ENCODE assay signal across 9 mouse cellular contexts in the genomic region with DNA sequence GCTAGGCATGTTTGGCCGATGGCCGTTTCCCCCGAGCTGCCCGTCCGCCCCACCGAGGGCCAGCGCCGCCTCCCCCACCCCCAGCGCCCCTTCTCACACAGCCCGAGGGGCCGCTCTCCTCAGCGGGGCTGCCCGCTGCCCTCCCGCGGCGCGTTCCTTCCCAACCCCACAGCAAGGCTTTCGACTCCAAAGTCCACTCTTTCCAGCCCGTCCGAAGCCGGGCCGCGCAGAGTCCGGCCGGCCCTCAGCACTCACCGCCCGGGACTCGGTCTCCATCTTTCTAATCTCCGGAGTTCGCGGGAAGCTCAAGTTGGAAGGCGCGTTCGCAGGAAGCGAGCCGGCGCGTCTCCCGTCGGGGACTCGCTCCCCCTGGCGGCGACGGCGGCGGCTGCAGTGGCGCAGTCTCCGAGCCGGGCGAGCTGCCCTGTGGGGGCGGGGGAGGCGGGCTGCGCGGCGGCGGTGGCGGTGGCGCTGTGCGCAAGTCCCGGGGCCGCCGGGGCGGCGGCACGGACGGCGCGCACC. TPM values are rescaled to one million over a fixed set of nuclear protein-coding genes. Genes with fewer than 3 reads are reported as not detected.
A peak's percentile ranks its signal among the peaks of the same experiment; 100 is the strongest.
DNase-seq lines count a peak whose midpoint lies in the region; ATAC-seq and TF ChIP-seq lines count a peak whose summit lies in the region.
"Had no signal": no experiment of that assay in that cellular context is flagged by ENCODE, and none has a peak within 500 bp of the region (broad histone marks: within the 10 kb centered on the region; RNA-seq: fewer than 3 reads in every experiment).

A gene (minus strand): TSS at position 426 of the 522 bp plus-strand sequence.

- 13% methylated on average over 67 of the region's 68 CpGs for WGBS in forebrain, embryonic 11.5 days
- WGBS in heart, postnatal 0 days, result 14% methylated on average over 55 of the region's 68 CpGs
- 13% methylated on average over 68 of the region's 68 CpGs for WGBS in liver, embryonic 12.5 days (ENCODE audit: insufficient replicate concordance)

- H3K4me1 ChIP-seq in forebrain, embryonic 11.5 days (replicated peaks; ENCODE audit: control insufficient read depth, insufficient read depth, low read length), result 0 out of 2 replicates have a peak, but pooled peaks cover 4% of the 10 kb centered on the region
- no peaks in the 10 kb centered on the region; the same call in 1 of the 2 replicates for H3K4me1 ChIP-seq in heart, postnatal 0 days (ENCODE audit: control insufficient read depth, insufficient read depth)
- H3K4me1 ChIP-seq in liver, embryonic 12.5 days, result peaks cover 12% of the 10 kb centered on the region

- no peak for TF ChIP-seq EP300 in heart, postnatal 0 days (IDR thresholded peaks at IDR 0.05; ENCODE audit: low read depth)

- peak within 1 kb of the TSS; percentile 42 for H3K4me3 ChIP-seq in forebrain, embryonic 11.5 days (ENCODE audit: low read depth, low read length)
- peak within 1 kb of the TSS; percentile 56 for H3K4me3 ChIP-seq in heart, postnatal 0 days (ENCODE audit: low read depth, low read length)
- peak within 1 kb of the TSS; percentile 52 for H3K4me3 ChIP-seq in liver, embryonic 12.5 days

- TF ChIP-seq CTCF in heart, postnatal 0 days (IDR thresholded peaks at IDR 0.05; ENCODE audit: low read depth), result peak; percentile 53

- ATAC-seq in forebrain, embryonic 11.5 days (replicated peaks; ENCODE audit: low FRiP score), result peak; percentile 86
- ATAC-seq in heart, postnatal 0 days (ENCODE audit: insufficient read depth, low read depth), result peak; percentile 75
- peak; percentile 74 for ATAC-seq in liver, embryonic 12.5 days

- no peaks in the 10 kb centered on the region for H3K36me3 ChIP-seq in forebrain, embryonic 11.5 days (ENCODE audit: control insufficient read depth, insufficient read depth, low read length)
- no peaks in the 10 kb centered on the region for H3K36me3 ChIP-seq in heart, postnatal 0 days (replicated peaks; ENCODE audit: control insufficient read depth, insufficient read depth, low read length)
- H3K36me3 ChIP-seq in liver, embryonic 12.5 days, result no peaks in the 10 kb centered on the region

- H3K9me3 ChIP-seq in forebrain, embryonic 11.5 days (ENCODE audit: control insufficient read depth, low read length), result peaks cover 5% of the 10 kb centered on the region
- H3K9me3 ChIP-seq in heart, postnatal 0 days (replicated peaks; ENCODE audit: control insufficient read depth, low read length), result peaks cover 8% of the 10 kb centered on the region
- H3K9me3 ChIP-seq in liver, embryonic 12.5 days (replicated peaks), result peaks cover 6% of the 10 kb centered on the region

- H3K4me2 ChIP-seq in forebrain, embryonic 11.5 days (ENCODE audit: low read depth, low read length, severe bottlenecking), result peak within 1 kb of the TSS; percentile 54
- peak within 1 kb of the TSS; percentile 65 for H3K4me2 ChIP-seq in heart, postnatal 0 days (ENCODE audit: low read depth, low read length)
- peak within 1 kb of the TSS; percentile 71 for H3K4me2 ChIP-seq in liver, embryonic 12.5 days

- peak; percentile 90 to 92 for DNase-seq in B cell, adult 2 months
- DNase-seq in brain, adult 2 months (ENCODE audit: low read depth, low spot score), result peak; percentile 33
- DNase-seq in forebrain, embryonic 11.5 days (ENCODE audit: low spot score), result peak; percentile 91
- peak; percentile 10 for DNase-seq in heart, postnatal 0 days (ENCODE audit: low spot score)
- peak; percentile 74 for DNase-seq in kidney, postnatal 14 days
- peak; percentile 73 to 86 for DNase-seq in natural killer cell, adult 2 months (ENCODE audit: low spot score in 2 of 2)
- DNase-seq in spleen, postnatal 4 days (ENCODE audit: low spot score in 2 of 2), result peak; percentile 71 to 88

- H3K9ac ChIP-seq in forebrain, embryonic 11.5 days (ENCODE audit: low read length), result no peak within 1 kb of the TSS; the same call in 1 of the 2 replicates
- no peak within 1 kb of the TSS for H3K9ac ChIP-seq in heart, postnatal 0 days (replicated peaks; ENCODE audit: low read depth, low read length)
- H3K9ac ChIP-seq in liver, embryonic 12.5 days, result no peak within 1 kb of the TSS

- H3K27me3 ChIP-seq in forebrain, embryonic 11.5 days (ENCODE audit: control insufficient read depth, insufficient read depth, low read length), result peaks cover 16% of the 10 kb centered on the region
- H3K27me3 ChIP-seq in heart, postnatal 0 days (ENCODE audit: control insufficient read depth, insufficient read depth, low read length), result peaks cover 23% of the 10 kb centered on the region
- peaks cover 30% of the 10 kb centered on the region for H3K27me3 ChIP-seq in liver, embryonic 12.5 days (replicated peaks)
- H3K27me3 ChIP-seq: CH12.LX had no signal

- H3K27ac ChIP-seq in forebrain, embryonic 11.5 days (ENCODE audit: low read depth, low read length), result no peak within 1 kb of the TSS
- no peak within 1 kb of the TSS for H3K27ac ChIP-seq in heart, postnatal 0 days (ENCODE audit: low read depth)
- H3K27ac ChIP-seq in liver, embryonic 12.5 days, result no peak within 1 kb of the TSS

RNA-seq across cellular contexts. Expression of the gene that starts here (rescaled TPM):
- polyA plus RNA-seq in forebrain, embryonic 11.5 days (2014; fragmentation: Nextera tagmentation; extraction: Ambion mirVana), result 0.11 and 0.29 TPM in 2 replicates
- not detected in 2 replicates for total RNA-seq in heart, postnatal 0 days (2014; rRNA removed; ENCODE audit: low replicate concordance)
- polyA plus RNA-seq in heart, postnatal 0 days (2015; fragmentation: Nextera tagmentation; extraction: Ambion mirVana), result not detected in 2 replicates
- polyA plus RNA-seq in liver, embryonic 12.5 days (2016; fragmentation: Nextera tagmentation; extraction: Ambion mirVana), result 0.35 and 0.37 TPM in 2 replicates
- total RNA-seq: CH12.LX had no signal

Comparison
In these comparisons a context has a peak if more than half of its experiments do, and no peak if none do; other contexts are left out.
1. Peak in DNase-seq, ATAC-seq, H3K4me3 ChIP-seq and H3K4me2 ChIP-seq in forebrain, embryonic 11.5 days; RNA of the gene not detected or under 1 TPM.
2. Peak in DNase-seq, ATAC-seq, H3K4me3 ChIP-seq and H3K4me2 ChIP-seq in heart, postnatal 0 days; RNA of the gene not detected or under 1 TPM.
3. Peak in ATAC-seq, H3K4me3 ChIP-seq and H3K4me2 ChIP-seq in liver, embryonic 12.5 days; RNA of the gene not detected or under 1 TPM.
4. DNase-seq: peak in every context shown above with its lines; median percentile 91 in B cell, adult 2 months; 91 in forebrain, embryonic 11.5 days; 80 in natural killer cell, adult 2 months; 80 in spleen, postnatal 4 days; 74 in kidney, postnatal 14 days; 33 in brain, adult 2 months; 10 in heart, postnatal 0 days.